Mouse (Mus musculus) MEL (cell line): ENCODE data around the gene Fam222a.

ENCODE experiments used
- CHD2 ChIP-seq: IDR thresholded peaks from 2 replicates; pipeline ENCODE4 v1.6.1; 2011; ENCODE audit warnings: low read length, improper control_type of control experiment
- CTCF ChIP-seq, 3 experiments: IDR thresholded peaks in 2 of 3; conservative IDR thresholded peaks in 1 of 3; 2 replicates each; pipeline ENCODE4 v1.5.1; 2011 to 2012; ENCODE audit warnings: low read length in 3 of 3, low read depth in 2 of 3, mild to moderate bottlenecking in 2 of 3, improper control_type of control experiment in 1 of 3, inconsistent platforms in 1 of 3, mixed read lengths in 1 of 3, moderate library complexity in 1 of 3; ENCODE audit not compliant: control insufficient read depth in 1 of 3, insufficient read depth in 1 of 3, poor library complexity in 1 of 3, severe bottlenecking in 1 of 3
- E2F4 ChIP-seq: IDR thresholded peaks from 2 replicates; pipeline ENCODE4 v1.6.1; 2011; ENCODE audit warnings: low read depth, low read length, improper control_type of control experiment, borderline replicate concordance
- EP300 ChIP-seq, 2 experiments: IDR thresholded peaks; 2 replicates each; pipeline ENCODE4 v1.6.1; 2011; ENCODE audit warnings: improper control_type of control experiment in 2 of 2, low read length in 2 of 2, low read depth in 1 of 2, mild to moderate bottlenecking in 1 of 2
- HCFC1 ChIP-seq: IDR thresholded peaks from 2 replicates; pipeline ENCODE4 v1.6.1; 2012; ENCODE audit warnings: low read depth, mild to moderate bottlenecking, inconsistent platforms, low read length, improper control_type of control experiment, moderate library complexity
- MAFK ChIP-seq: IDR thresholded peaks from 2 replicates; pipeline ENCODE4 v1.6.1; 2011; ENCODE audit warnings: low read depth, mild to moderate bottlenecking, low read length, improper control_type of control experiment, borderline replicate concordance
- POLR2A ChIP-seq, 2 experiments: IDR thresholded peaks; 2 replicates each; pipeline ENCODE4 v1.6.1; 2011 to 2012; ENCODE audit warnings: low read length in 2 of 2, mild to moderate bottlenecking in 2 of 2, control low read depth in 1 of 2, improper control_type of control experiment in 1 of 2, low read depth in 1 of 2, moderate library complexity in 1 of 2; ENCODE audit not compliant: control insufficient read depth in 1 of 2, insufficient read depth in 1 of 2, poor library complexity in 1 of 2
- POLR2AphosphoS2 ChIP-seq: IDR thresholded peaks from 2 replicates; pipeline ENCODE4 v1.6.1; 2011; ENCODE audit warnings: low read length, improper control_type of control experiment
- RAD21 ChIP-seq: IDR thresholded peaks from 2 replicates; pipeline ENCODE4 v1.6.1; 2011; ENCODE audit warnings: mild to moderate bottlenecking, low read depth, low read length, improper control_type of control experiment
- SIN3A ChIP-seq: IDR thresholded peaks from 2 replicates; pipeline ENCODE4 v1.6.1; 2012; ENCODE audit warnings: low read length, improper control_type of control experiment, inconsistent platforms
- SMC3 ChIP-seq: IDR thresholded peaks from 2 replicates; pipeline ENCODE4 v1.6.1; 2011; ENCODE audit warnings: low read depth, low read length, improper control_type of control experiment
- UBTF ChIP-seq: IDR thresholded peaks from 2 replicates; pipeline ENCODE4 v1.6.1; 2012; ENCODE audit warnings: low read depth, mild to moderate bottlenecking, inconsistent platforms, low read length, improper control_type of control experiment, moderate library complexity, borderline replicate concordance; ENCODE audit not compliant: insufficient read depth
- USF1 ChIP-seq: IDR thresholded peaks from 2 replicates; pipeline ENCODE4 v1.6.1; 2014; ENCODE audit warnings: low read depth, mild to moderate bottlenecking, inconsistent platforms, low read length, improper control_type of control experiment, moderate library complexity
- ZC3H11A ChIP-seq: IDR thresholded peaks from 2 replicates; pipeline ENCODE4 v1.6.1; 2012; ENCODE audit warnings: low read depth, mild to moderate bottlenecking, inconsistent platforms, low read length, improper control_type of control experiment

DNA sequence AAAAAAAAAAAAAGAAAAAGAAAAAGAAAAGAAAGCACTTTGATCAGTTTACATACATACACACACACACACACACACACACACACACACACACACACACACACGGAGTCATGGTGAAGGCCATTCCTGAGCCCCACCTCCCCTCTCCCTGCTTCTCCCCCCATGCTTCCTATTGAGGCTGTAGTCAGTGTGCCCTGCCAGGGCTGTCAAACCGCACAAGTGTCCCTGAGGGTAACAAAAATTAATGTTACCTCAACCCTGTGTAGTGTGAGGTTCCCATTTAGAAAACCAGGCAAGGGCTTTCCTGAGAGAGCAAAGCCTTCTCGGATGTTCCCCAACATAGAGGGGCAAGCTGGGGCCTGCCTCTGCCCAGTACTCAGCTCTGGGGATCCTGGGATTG lies 18.0 kb upstream of the Fam222a start:
- TF ChIP-seq CTCF (IDR thresholded peaks at IDR 0.05 in 2 of 3, conservative IDR thresholded peaks at IDR 0.05 in 1 of 3; ENCODE audit: control insufficient read depth in 1 of 3, insufficient read depth in 1 of 3, low read depth in 2 of 3, low read length in 3 of 3, poor library complexity in 1 of 3, severe bottlenecking in 1 of 3): no peak
- no peak for TF ChIP-seq ZC3H11A
- no peak for TF ChIP-seq UBTF
- no peak for TF ChIP-seq HCFC1
- TF ChIP-seq POLR2AphosphoS2: no peak
- TF ChIP-seq CHD2: no peak
- TF ChIP-seq RAD21: no peak
- TF ChIP-seq USF1: no peak
- no peak for TF ChIP-seq POLR2A (IDR thresholded peaks at IDR 0.05; ENCODE audit: control insufficient read depth in 1 of 2, insufficient read depth in 1 of 2, low read depth in 1 of 2, low read length in 2 of 2, poor library complexity in 1 of 2)
- TF ChIP-seq SIN3A: no peak
- no peak for TF ChIP-seq MAFK
- TF ChIP-seq EP300 (IDR thresholded peaks at IDR 0.05; ENCODE audit: low read depth in 1 of 2, low read length in 2 of 2): no peak
- no peak for TF ChIP-seq SMC3
- TF ChIP-seq E2F4: no peak
